Comparison of ENCODE assay signal across 8 mouse cellular contexts in genomic region chr4:129377601-129378390, GRCm38 (mm10). TPM values are rescaled to one million over a fixed set of nuclear protein-coding genes. Genes with fewer than 3 reads are reported as not detected.
DNase-seq lines count a peak whose midpoint lies in the region; ATAC-seq and TF ChIP-seq lines count a peak whose summit lies in the region.

TSS of gene Zbtb8a (minus strand) at chr4:129378116.

- WGBS in kidney, adult 2 months, result 2% methylated on average over 64 of the region's 65 CpGs
- WGBS in limb, embryonic 15.5 days, result 2% methylated on average over 48 of the region's 65 CpGs
- 2% methylated on average over 48 of the region's 65 CpGs for WGBS in midbrain, embryonic 15.5 days
- under 1% methylated on average over 64 of the region's 65 CpGs for whole genome bisulfite sequencing in stomach, embryonic 15.5 days

- H3K27me3 ChIP-seq in kidney, adult 2 months (replicated peaks; ENCODE audit: control insufficient read depth, insufficient read depth, low read length), result no peaks in the 10 kb centered on the region
- no peaks in the 10 kb centered on the region for H3K27me3 ChIP-seq in limb, embryonic 15.5 days
- H3K27me3 ChIP-seq in midbrain, embryonic 15.5 days (replicated peaks), result 0 out of 2 replicates have a peak, but pooled peaks cover 7% of the 10 kb centered on the region
- no peaks in the 10 kb centered on the region for H3K27me3 ChIP-seq in stomach, embryonic 15.5 days (replicated peaks)

- H3K4me3 ChIP-seq in kidney, adult 2 months (ENCODE audit: insufficient read depth, low read depth, low read length), result peak within 1 kb of the TSS; percentile 54
- peak within 1 kb of the TSS; percentile 84 for H3K4me3 ChIP-seq in limb, embryonic 15.5 days
- H3K4me3 ChIP-seq in midbrain, embryonic 15.5 days, result peak within 1 kb of the TSS; percentile 73
- peak within 1 kb of the TSS; percentile 83 for H3K4me3 ChIP-seq in stomach, embryonic 15.5 days (replicated peaks)

- peak within 1 kb of the TSS; percentile 32 for H3K27ac ChIP-seq in kidney, adult 2 months (ENCODE audit: insufficient read depth, low read depth, low read length)
- H3K27ac ChIP-seq in limb, embryonic 15.5 days, result peak within 1 kb of the TSS; percentile 94
- peak within 1 kb of the TSS; percentile 82 for H3K27ac ChIP-seq in midbrain, embryonic 15.5 days
- peak within 1 kb of the TSS; percentile 93 for H3K27ac ChIP-seq in stomach, embryonic 15.5 days

- H3K36me3 ChIP-seq in kidney, adult 2 months (ENCODE audit: control insufficient read depth, insufficient read depth, low read length), result no peaks in the 10 kb centered on the region
- no peaks in the 10 kb centered on the region for H3K36me3 ChIP-seq in limb, embryonic 15.5 days
- no peaks in the 10 kb centered on the region for H3K36me3 ChIP-seq in midbrain, embryonic 15.5 days (replicated peaks)
- H3K36me3 ChIP-seq in stomach, embryonic 15.5 days, result no peaks in the 10 kb centered on the region

- peaks cover 6% of the 10 kb centered on the region; the same call in 1 of the 2 replicates for H3K4me1 ChIP-seq in kidney, adult 2 months (ENCODE audit: control insufficient read depth, insufficient read depth, low read length)
- H3K4me1 ChIP-seq in limb, embryonic 15.5 days, result peaks cover 17% of the 10 kb centered on the region; the same call in 1 of the 2 replicates
- peaks cover 37% of the 10 kb centered on the region for H3K4me1 ChIP-seq in midbrain, embryonic 15.5 days
- H3K4me1 ChIP-seq in stomach, embryonic 15.5 days, result 0 out of 2 replicates have a peak, but pooled peaks cover 5% of the 10 kb centered on the region

- no peak for TF ChIP-seq CTCF in kidney, adult 2 months (conservative IDR thresholded peaks at IDR 0.05; ENCODE audit: insufficient read depth, insufficient read length, low read depth, low read length)

- no peak for TF ChIP-seq POLR2A in kidney, adult 2 months (IDR thresholded peaks at IDR 0.05; ENCODE audit: low read depth, low read length)

- peak; percentile 54 to 58 for DNase-seq in B cell, adult 2 months
- peak; percentile 48 to 50 for DNase-seq in adrenal gland, adult 18-20 months (ENCODE audit: low spot score in 2 of 2)
- peak; percentile 43 for DNase-seq in embryo, embryonic 11.5 days (ENCODE audit: low read depth, low spot score)
- peak; percentile 43 to 74 for DNase-seq in heart, adult 18-20 months
- peak; percentile 60 for DNase-seq in kidney, adult 2 months

- H3K9me3 ChIP-seq in limb, embryonic 15.5 days, result no peaks in the 10 kb centered on the region
- no peaks in the 10 kb centered on the region for H3K9me3 ChIP-seq in midbrain, embryonic 15.5 days
- H3K9me3 ChIP-seq in stomach, embryonic 15.5 days, result no peaks in the 10 kb centered on the region

- peak within 1 kb of the TSS; percentile 70 for H3K4me2 ChIP-seq in limb, embryonic 15.5 days
- H3K4me2 ChIP-seq in midbrain, embryonic 15.5 days, result peak within 1 kb of the TSS; percentile 60
- peak within 1 kb of the TSS; percentile 69 for H3K4me2 ChIP-seq in stomach, embryonic 15.5 days

- peak within 1 kb of the TSS; percentile 82 for H3K9ac ChIP-seq in limb, embryonic 15.5 days
- H3K9ac ChIP-seq in midbrain, embryonic 15.5 days, result peak within 1 kb of the TSS; percentile 65
- H3K9ac ChIP-seq in stomach, embryonic 15.5 days, result peak within 1 kb of the TSS; percentile 85

- ATAC-seq in limb, embryonic 15.5 days (ENCODE audit: insufficient number of reproducible peaks, low FRiP score, low TSS enrichment, low read depth), result 0 out of 2 replicates have a peak, but pooled peaks have one; percentile 51
- peak; percentile 87 for ATAC-seq in midbrain, embryonic 15.5 days (replicated peaks)
- ATAC-seq in stomach, embryonic 15.5 days (ENCODE audit: insufficient read depth, low FRiP score, low read depth), result peak; percentile 67

RNA-seq across cellular contexts. Expression of gene Zbtb8a, which starts in this region (rescaled TPM):
- total RNA-seq in adrenal gland, adult 18-20 months (2021), result 1 to 10 TPM; 2.7 to 3.7 TPM
- 1 to 10 TPM; 2.9 to 3.0 TPM for total RNA-seq in heart, adult 18-20 months (2021)
- 4.9 and 5.4 TPM in 2 replicates for polyA plus RNA-seq in kidney, adult 2 months (2012; rRNA removed)
- polyA plus RNA-seq in limb, embryonic 15.5 days (2015; fragmentation: Nextera tagmentation; extraction: Ambion mirVana), result 15.8 and 16.4 TPM in 2 replicates
- polyA plus RNA-seq in midbrain, embryonic 15.5 days (2015; fragmentation: Nextera tagmentation; extraction: Ambion mirVana), result 20.4 and 21.5 TPM in 2 replicates
- 17.2 and 18.1 TPM in 2 replicates for polyA plus RNA-seq in stomach, embryonic 15.5 days (2015; fragmentation: Nextera tagmentation; extraction: Ambion mirVana)

Comparison
In these comparisons a context has a peak if more than half of its experiments do, and no peak if none do; other contexts are left out.
1. Peak in every context shown above with its lines: DNase-seq, ATAC-seq, H3K4me3 ChIP-seq and H3K27ac ChIP-seq.
2. H3K27ac ChIP-seq: peak in every context shown above with its lines; median percentile 94 in limb, embryonic 15.5 days; 93 in stomach, embryonic 15.5 days; 82 in midbrain, embryonic 15.5 days; 32 in kidney, adult 2 months.